Mouse (Mus musculus) liver, adult 2 months (tissue): ENCODE measurements at regions not wholly inside any gene's neighbourhood (a gene's known extent, or its start where the extent isn't known, plus 50 kb on each side); places are given as distances from the start of the nearest gene placed in this dataset.

Experiments used
- CTCF ChIP-seq: fragments of 200-500 bp; IDR thresholded peaks from 2 replicates; pipeline ENCODE4 v1.5.1; 2011; ENCODE audit warnings: low read depth, low read length, control low read depth
- POLR2A ChIP-seq: fragments of 200-500 bp; IDR thresholded peaks from 2 replicates; pipeline ENCODE4 v1.6.1; 2011; ENCODE audit warnings: low read length, control low read depth; ENCODE audit not compliant: insufficient read depth; ENCODE audit errors: extremely low read depth

DNA sequence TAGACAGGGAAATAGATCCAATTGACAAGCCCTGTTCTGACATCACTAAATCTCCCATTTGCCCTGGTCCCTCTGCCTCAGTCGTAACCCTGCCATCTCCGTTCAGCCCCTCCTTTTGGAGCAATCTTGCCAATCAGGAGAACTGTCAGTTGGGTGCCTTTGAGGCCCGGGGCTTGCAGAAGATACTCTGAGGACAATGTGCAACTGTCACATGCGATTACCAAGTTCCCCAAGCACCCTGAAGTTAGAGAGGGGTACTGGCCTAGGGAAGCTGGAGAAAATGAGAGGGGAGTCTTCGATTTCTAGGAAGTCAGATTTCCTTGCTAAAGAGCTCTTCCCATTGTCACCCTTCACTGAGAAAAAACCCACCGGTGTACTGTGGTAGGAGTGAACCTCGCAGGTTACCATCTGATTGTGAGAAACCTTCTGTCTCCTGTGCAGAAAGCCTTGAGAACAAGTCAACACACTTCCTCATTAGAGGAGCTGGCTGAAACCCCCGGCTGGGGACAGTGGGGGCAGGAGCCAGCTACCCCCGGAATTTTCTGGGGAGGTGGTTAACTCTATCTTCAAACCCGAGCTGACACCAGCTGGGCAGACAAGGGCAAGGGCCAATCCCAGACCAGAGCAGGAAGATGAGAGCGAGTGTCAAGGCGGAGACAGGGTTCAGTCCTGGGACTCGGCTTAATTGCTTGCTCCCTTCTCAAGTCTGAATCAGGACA is 279.0 kb downstream of the Etnk1 start:
- TF ChIP-seq CTCF (no peak), POLR2A (no peak)
